Mouse (Mus musculus) right cerebral cortex, postnatal 14 days (tissue): ENCODE measurements around the gene Chmp6.

ENCODE experiments used
- DNase-seq: peaks from one replicate; pipeline ENCODE4 v3.0.0; 2022

Gene Chmp6

GRCm38 (mm10) chr11:119939073-119939710 is 26.0 kb downstream of the Chmp6 start:
- DNase-seq, result no peak

DNA sequence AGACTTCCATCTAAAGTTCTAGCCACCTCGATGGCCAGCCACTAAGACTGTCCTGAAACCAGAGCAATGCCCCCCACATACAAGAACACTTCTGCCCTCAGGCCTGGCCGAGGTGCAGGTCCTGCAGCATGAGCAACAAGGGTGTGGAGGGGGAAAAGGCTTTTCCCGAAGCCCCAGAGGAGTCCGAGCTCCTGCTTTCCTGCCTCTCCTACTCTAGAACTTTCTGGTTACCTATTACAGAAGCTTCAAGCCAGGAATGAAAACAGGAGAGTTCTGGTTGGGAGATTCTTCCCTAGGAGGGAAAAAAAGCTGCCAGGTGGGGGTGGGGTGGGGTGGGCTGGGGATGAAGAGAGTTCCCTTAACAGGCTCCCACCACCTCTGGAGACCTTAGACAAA is 26.5 kb downstream of the Chmp6 start:
- no peak for DNase-seq

DNA sequence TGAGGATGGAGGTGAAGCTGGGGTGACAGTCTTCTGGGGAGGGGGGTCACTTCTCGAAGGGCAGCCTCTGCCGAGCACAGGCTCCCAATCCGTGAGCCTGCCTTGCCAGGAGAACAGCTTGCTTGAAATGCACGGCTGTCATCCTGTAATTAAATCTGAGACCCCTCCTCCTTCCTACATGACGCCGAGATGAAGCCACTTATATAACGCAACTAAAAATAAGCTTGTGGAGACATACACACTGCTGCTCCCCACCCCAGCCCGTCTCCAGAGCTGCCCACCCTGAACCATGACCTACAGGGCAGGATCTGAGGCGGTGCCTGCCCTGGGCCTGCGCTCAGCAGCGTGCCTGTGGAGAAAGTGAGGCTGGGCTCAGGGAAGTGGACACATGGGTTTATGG is 26.9 kb downstream of the Chmp6 start:
- no peak for DNase-seq

DNA sequence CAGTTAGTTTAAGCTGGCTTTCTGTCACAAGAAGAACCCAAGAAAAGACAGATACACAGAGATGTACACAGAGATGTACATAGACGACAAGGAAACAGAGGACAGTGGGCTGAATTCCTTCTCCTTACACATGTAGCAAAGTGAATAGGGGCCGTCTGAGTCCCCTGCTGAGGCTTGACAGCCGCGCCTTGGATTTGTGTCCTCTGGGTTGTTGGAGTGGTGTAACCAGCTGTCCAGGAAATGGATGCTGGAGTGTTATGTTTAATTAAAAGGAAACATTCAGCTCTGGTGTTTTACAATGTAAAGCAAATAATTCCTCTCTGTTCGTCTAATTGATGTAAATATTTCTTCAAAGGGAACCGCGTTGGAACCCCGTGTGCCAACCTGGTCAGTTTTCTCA is 28.6 kb downstream of the Chmp6 start:
- DNase-seq, result no peak

DNA sequence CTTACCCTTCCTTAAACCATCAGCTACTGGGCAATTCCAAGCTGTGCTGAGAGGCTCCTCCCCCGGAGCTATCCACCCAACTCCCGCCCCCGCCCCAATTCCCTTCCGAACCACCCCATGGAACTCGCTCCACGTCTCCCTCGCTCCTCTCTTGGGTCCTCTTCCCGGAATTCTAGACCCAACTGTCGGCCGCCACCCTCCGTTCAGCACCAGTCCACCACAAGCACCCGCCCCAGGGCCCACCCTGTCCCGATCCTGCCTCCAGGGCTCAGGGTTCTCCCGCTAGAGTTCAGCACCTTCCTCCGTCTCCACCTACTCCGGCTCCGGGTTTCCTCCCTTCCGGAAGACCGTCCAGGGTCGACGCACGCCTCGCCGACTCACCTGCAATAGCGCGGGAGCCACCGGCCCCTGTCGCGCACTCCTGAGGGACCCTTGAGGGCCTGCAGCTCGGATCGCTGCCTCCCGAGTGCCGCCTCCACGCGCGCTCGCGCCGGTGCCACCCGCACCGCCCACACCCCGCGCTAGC is 29.0 kb downstream of the Chmp6 start:
- no peak for DNase-seq

DNA sequence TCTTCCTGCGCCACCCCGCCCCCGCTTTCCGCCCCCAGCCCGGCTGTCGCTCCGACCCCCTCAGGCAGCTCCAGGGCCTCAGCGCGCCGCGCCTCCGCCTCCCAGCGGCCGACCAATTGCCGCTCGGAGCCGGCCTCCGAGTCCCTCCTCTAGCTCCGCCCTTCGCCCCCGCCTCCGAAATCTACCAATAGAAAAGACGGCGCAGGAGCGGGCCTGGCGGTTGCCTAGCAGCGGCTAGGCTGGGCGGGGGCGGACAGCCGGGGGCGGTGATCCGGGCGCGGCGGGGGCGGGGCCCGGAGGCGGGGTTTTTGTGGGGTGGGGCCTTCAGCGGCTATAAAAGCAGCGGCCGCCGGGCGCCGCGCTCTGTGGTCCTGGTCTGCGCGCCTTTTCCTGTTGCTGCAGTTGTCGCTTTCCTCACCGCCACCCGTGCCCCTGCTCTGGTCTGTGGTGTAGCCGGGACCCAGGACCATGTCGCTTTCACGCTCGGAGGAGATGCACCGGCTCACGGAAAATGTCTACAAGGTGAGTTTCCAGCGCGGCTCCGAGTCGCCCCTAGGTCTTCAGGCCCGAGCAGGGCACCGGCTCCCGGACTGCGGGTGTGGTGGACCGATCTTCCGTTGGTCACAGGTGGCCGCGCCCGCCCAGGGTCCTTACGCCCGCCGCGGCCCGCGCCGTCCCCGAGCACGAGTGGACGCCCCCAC is 29.6 kb downstream of the Chmp6 start, which contains the start of gene Baiap2:
TSS of gene Baiap2 (plus strand) at position 37 of the 701 bp plus-strand sequence.
- peak; percentile 99 for DNase-seq

DNA sequence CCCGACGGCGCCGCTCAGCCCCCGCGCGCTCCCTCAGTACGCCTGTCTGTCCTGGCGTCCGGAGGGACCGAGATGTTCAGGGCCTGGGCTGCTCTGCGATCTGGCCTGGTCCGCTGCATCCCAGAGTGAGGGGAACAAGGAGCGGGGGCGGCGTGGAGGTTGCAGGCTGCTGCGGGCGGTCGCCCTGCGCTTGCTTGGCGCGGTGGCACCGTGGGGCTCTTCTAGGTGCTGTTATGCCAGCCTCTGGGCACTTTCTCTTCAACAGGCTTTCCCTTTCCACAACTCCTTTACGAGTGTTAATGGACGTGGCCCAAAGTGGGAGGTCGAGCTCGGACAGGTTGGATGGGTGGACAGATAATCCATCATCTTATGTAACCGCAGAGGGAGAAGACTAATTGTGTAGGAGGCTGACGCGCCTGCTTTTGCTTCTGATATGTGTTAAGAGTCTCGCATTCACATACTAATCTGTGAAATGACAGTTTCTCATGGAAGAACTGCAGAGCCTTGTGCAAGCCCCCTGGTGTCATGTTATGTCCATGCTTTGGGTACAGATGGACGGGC is 30.3 kb downstream of the Chmp6 start:
- peak; percentile 56 for DNase-seq

DNA sequence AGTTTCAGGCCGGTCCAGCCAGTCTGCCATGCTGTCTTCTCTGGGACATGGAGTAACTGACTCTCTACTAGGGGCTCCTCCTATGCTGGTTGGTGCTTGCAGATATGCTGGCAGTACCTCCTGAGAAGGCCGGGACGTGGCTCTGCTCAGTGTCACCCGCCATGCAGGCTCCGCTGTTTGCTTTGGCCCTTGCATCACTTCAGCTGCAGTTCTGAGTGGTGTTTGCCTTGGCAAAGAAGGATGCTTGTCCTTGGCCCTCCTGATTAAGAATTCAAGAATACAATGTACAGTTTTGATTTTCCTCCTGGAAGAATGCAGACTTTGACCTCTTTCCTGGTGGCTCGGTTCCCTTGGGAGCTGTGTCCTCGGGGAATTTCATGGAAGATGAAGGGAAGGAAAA is 32.1 kb downstream of the Chmp6 start:
- no peak for DNase-seq

DNA sequence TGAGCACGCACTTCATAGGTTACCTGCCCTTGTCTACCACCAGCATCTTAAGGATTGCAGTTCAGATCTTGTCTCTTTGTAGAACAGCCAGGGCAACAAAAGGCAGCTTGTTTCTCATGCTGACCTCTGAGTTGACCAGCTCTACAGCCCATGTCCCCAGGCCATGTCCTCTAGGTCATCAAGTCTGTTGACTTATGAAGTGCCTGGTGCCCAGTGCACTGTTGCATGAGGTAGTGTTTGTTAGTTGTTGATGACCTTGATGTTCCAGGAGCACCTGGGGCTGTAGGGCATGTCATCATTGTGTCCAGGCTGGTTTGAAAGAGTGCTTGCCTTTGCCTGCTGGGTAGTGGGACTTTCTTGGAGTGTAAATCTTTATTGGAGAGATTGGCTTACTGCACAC is 34.2 kb downstream of the Chmp6 start:
- no peak for DNase-seq

GRCm38 (mm10) chr11:119947897-119948296 is 34.7 kb downstream of the Chmp6 start:
- DNase-seq, result no peak

DNA sequence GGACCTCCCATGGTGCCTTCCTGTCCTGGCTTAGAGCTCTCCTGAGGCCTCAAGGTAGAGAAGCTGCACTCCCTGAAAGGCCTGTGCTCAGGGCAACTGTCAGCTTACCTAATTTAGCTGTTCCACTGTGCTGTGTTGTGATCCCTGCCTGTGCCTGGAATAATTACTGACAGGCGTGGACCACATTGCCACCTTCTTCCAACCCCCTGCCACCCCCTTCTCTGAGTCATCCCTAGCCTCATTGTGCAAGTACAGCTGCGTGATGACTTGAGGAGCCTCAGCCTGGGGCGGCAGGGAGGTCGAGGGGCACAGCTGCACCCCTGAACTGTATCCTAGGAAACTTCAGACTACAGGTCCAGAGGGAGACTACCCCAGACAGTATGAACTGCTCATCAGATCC is 35.1 kb downstream of the Chmp6 start:
- no peak for DNase-seq

GRCm38 (mm10) chr11:119948803-119949202 is 35.6 kb downstream of the Chmp6 start:
- no peak for DNase-seq

- DNase-seq, result no peak
These were observed 37.3 kb downstream of the Chmp6 start for GRCm38 (mm10) chr11:119950535-119950934.

DNA sequence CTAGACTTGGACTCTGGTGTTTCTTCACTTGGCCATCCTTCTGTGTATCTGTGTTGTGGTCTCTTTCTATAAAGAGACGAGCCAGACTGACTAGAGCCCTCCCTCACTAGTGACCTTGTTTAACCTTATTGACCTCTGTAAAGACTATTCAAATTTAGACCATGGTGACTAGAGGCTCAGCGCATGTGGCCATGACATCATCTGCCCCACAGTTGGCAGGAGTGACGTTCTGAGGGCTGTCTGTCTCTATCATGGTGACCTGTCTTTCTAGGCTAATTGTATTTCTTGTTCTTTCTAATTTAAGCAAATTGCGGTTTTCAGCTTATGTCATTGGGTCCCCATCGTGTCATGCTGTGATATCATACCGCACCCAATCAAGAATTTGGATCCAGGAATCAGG is 38.1 kb downstream of the Chmp6 start:
- DNase-seq, result no peak

DNA sequence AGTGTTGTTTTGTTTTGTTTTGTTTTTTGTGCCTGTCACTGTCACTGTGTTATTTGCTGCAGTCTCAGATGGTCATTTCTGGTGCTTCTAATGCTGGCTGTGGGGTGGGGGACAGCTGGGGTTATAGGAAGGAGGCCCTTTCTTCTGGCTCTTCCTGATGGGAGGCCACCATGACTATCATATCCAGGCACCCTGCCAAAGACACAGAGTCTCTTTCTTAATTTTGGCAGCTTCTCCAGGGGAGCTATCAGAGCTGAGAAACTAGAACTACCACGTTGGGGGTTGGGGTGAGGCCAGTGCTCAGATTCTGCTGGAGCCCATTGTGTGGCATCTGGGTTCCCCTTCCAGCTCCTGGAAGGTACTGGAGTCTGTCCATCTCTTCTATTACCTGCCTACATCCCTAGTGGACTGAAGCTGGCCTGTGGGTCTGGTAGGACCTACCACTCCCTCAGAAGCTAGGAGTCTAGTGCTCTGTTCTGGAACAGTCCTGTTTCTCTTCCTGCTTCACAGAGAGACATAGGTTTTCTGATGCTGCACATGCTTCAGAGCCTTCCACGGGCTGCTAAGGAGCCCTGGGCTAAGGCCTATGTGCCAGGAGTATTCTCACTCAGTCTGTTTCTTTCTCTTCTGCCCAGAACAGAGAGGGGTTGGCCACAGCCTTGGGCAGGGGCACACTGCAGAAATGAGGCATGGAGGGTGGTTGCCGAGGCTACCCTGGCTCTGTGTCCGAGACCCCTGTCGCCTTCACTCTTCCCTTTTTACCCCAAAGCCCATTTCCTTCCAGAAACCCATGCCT is 39.4 kb downstream of the Chmp6 start:
- DNase-seq, result no peak

DNA sequence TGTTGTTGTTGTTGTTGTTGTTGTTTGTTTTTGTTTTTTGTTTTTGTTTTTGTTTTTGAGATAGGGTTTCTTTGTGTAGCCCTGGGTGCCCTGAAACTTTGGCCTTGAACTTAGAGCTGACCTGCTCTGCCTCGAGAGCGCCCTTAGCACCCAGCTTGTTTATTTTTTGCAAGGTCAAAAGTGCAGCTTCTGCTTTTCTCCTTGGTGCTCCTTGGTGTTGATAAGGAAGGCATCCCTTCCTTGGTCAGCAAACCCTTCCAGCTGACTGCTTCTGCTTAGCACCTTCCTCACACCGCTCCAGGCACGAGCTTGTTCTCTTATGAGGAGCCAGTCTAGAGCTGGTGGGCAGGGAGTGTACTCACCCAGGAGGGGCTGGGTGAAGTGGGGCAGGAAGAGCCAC is 41.0 kb downstream of the Chmp6 start:
- DNase-seq, result no peak

DNA sequence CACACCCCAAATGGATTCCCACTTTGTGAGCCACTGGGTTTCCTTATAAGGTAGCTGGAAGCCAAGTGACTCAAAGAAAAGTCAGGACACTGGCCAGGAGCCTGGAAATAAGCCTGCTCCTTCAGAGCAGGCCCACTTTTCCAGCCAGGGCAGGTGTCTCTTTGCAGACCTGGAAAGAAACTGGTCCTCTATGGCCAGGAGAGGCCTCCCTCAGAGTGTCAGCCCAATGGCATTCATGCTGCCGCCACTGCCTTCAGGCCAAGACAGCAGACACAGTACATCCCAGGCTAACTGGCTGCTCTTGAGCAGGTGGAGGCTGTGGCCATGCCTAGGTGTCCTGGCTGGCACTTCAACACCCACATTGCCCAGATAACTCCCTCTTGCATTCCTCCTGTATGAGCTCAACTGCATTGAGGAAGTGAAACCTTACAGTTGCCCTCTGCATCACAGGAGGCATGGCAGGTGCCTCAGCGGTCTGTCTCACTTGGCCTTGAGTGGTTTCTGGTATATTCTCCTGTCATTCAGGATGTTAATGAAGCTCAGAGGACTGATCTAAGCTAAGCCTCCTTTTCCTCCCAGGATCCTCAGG is 41.6 kb downstream of the Chmp6 start:
- no peak for DNase-seq

GRCm38 (mm10) chr11:119955432-119955831 is 42.2 kb downstream of the Chmp6 start:
- no peak for DNase-seq

DNA sequence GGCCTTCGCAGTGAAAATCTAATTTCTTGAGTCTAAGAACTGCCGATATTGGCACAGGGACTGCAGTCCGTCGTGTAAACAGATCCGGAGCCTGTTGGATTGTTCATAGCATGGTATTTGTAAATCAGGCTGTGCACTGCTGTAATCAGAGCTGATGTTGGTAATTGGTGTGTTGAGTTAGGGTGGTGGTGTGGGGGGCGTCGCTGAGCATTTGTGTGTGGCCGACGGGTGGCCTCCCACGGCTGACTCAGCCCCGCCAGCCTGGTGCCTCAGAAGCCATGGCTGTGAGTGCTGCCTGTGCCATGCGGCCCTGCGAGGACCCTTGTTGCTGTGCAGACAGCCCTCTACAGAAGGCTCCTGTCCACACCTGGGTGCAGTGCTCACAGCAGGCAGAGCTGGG is 43.3 kb downstream of the Chmp6 start:
- no peak for DNase-seq

DNA sequence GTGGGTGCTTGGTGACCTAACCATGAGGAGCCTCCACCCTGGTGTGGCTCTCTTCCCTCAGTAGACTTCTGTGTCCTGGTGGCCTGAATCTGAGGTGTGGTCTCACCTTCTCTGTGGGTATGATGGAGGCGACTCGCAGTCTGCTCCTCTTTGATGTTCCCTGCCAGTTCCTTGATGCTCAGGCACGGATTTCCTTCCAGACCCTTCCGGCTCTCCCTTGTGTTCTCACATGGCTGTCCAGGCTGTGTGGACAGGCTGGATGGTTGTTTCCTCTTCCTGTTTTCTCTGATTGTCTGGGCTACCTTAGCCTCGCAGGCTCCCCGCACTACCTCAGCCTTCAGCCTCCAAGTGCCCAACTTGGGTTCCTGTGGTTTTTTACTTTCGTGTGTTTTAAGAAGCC is 45.6 kb downstream of the Chmp6 start:
- DNase-seq, result no peak

DNA sequence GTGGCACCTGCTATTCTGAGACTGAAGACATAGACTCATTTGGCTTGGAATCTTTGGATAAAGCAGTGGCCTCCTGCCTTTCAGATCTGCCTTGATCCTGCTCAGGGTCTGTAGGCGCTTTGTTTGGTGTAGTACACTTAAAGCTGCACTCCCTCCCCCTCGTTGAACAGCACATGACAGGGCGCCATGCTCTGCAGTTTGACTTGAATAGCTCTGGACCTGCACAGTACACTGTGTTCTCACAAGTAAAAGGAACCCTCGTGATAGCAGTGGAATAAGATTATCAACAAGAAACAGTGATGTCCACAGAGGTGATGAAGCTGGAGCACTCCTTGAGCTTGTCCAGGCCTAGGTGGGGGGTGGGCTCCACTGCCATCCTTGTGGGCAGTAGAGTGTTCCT is 46.5 kb downstream of the Chmp6 start:
- no peak for DNase-seq

DNA sequence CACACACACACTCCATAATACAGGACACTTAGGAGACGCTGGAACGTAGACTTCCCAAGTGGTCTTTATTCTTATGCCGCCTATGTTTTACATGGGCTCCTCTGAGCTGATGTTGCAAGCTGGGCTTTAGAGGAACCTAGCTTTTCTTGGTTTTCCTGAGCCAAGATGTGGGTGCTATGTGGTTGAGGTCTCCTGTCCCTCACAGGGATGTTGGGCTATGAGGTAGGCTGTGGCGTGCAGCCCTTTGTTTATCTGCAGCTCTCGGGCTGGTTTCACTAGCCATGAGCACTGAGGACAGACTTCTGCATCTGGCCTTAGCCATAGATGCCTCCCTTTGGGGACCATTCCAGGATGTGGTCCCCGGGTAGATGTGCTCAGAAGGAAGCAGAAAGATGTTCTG is 47.4 kb downstream of the Chmp6 start:
- no peak for DNase-seq

- no peak for DNase-seq
These were observed 48.3 kb downstream of the Chmp6 start for GRCm38 (mm10) chr11:119961511-119961910.
